Mouse (Mus musculus) bone marrow, adult 2 months (tissue): ENCODE results near the gene Gdf1.

Experiments used
- CTCF ChIP-seq: fragments of 200-500 bp; IDR thresholded peaks from 2 replicates; pipeline ENCODE4 v1.5.1; 2011; ENCODE audit warnings: low read length, control low read depth; ENCODE audit not compliant: control insufficient read depth, insufficient read depth
- POLR2A ChIP-seq: fragments of 200-500 bp; IDR thresholded peaks from 2 replicates; pipeline ENCODE4 v1.6.1; 2011; ENCODE audit warnings: low read depth, mild to moderate bottlenecking, control low read depth, low read length, borderline replicate concordance; ENCODE audit not compliant: control insufficient read depth

GRCm38 (mm10) chr8:70300881-70301280 lies 28.7 kb upstream of the Gdf1 start:
- TF ChIP-seq POLR2A (no peak), CTCF (no peak)
